Mouse (Mus musculus) liver, embryonic 14 days (tissue): ENCODE measurements around the gene Olfr1191-ps1. TPM values are rescaled to one million over a fixed set of nuclear protein-coding genes. Genes with fewer than 3 reads are reported as not detected.

Source experiments
- polyA plus RNA-seq: library from polyadenylated mRNA; depleted of rRNA; stranded (reverse); fragments of >200 nt; gene quantifications from 2 replicates; pipeline ENCODE4 v1.2.3, GENCODE M21; 2012; rRNA removed

The Olfr1191-ps1 gene
- not detected in 2 replicates for polyA plus RNA-seq

GRCm38 (mm10) chr2:88640242-88640641, at the start of gene Olfr1191-ps1:
Olfr1191-ps1 (plus strand) TSS chr2:88640542.

GRCm38 (mm10) chr2:88648209-88648608, 7.9 kb downstream of the Olfr1191-ps1 start, which contains the start of gene Olfr1192-ps1:
Olfr1192-ps1 (plus strand) TSS chr2:88648509.

DNA sequence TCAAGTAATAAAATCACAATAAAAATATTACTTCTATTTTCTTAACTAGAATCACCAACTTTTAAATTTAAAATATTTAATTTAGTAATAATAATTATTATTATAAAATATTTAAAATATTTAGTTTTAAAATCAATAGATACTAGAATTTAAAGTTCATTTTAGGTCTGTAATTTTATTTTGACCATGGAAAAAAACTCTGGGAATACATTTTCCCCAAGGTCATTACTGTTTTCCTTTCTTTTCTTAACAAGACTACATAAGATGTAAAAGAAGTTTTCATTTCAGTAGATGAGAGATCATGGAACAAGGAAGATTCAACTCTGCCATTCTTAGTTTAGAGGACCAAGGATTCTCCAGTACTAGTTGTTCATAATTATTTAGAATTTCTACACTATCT, 35.0 kb downstream of the Olfr1191-ps1 start, which contains the start of gene Olfr1193:
Olfr1193 (plus strand) TSS at position 301 of the 400 bp plus-strand sequence.

GRCm38 (mm10) chr2:88689087-88689486, 48.7 kb downstream of the Olfr1191-ps1 start, which contains the start of gene Olfr1195:
Olfr1195 (minus strand) TSS chr2:88689187.

Other genes with a start within 250 kb of the Olfr1191-ps1 start
- gene Olfr1179, start 234.1 kb upstream of the Olfr1191-ps1 start, polyA plus RNA-seq: not detected in 2 replicates
- gene Olfr1180, start 221.4 kb upstream of the Olfr1191-ps1 start, polyA plus RNA-seq: not detected in 2 replicates
- not detected in 2 replicates for gene Olfr1181, start 214.4 kb upstream of the Olfr1191-ps1 start, polyA plus RNA-seq
- not detected in 2 replicates for gene Gm13757, start 191.4 kb upstream of the Olfr1191-ps1 start, polyA plus RNA-seq
- not detected in 2 replicates for gene Olfr1183, start 185.7 kb upstream of the Olfr1191-ps1 start, polyA plus RNA-seq
- gene Olfr1184, start 156.9 kb upstream of the Olfr1191-ps1 start, polyA plus RNA-seq: not detected in 2 replicates
- not detected in 2 replicates for gene Olfr1185-ps1, start 147.2 kb upstream of the Olfr1191-ps1 start, polyA plus RNA-seq
- not detected in 2 replicates for gene Olfr1186, start 122.0 kb upstream of the Olfr1191-ps1 start, polyA plus RNA-seq
- not detected in 2 replicates for gene Olfr1188, start 83.6 kb upstream of the Olfr1191-ps1 start, polyA plus RNA-seq
- gene Olfr1189, start 54.1 kb upstream of the Olfr1191-ps1 start, polyA plus RNA-seq: not detected in 2 replicates
- not detected in 2 replicates for gene Olfr1192-ps1, start 8.0 kb downstream of the Olfr1191-ps1 start, polyA plus RNA-seq
- gene Olfr1193, start 35.1 kb downstream of the Olfr1191-ps1 start, polyA plus RNA-seq: not detected in 2 replicates
- gene Olfr1195, start 48.6 kb downstream of the Olfr1191-ps1 start, polyA plus RNA-seq: not detected in 2 replicates
- not detected in 2 replicates for gene Olfr1196, start 64.1 kb downstream of the Olfr1191-ps1 start, polyA plus RNA-seq
- not detected in 2 replicates for gene Olfr1197, start 91.8 kb downstream of the Olfr1191-ps1 start, polyA plus RNA-seq
- not detected in 2 replicates for gene Olfr1198, start 110.8 kb downstream of the Olfr1191-ps1 start, polyA plus RNA-seq
- gene Olfr1199, start 119.9 kb downstream of the Olfr1191-ps1 start, polyA plus RNA-seq: not detected in 2 replicates
- gene Olfr1200, start 129.9 kb downstream of the Olfr1191-ps1 start, polyA plus RNA-seq: not detected in 2 replicates
- gene Olfr1201, start 152.5 kb downstream of the Olfr1191-ps1 start, polyA plus RNA-seq: not detected in 2 replicates
- gene Olfr1202, start 174.0 kb downstream of the Olfr1191-ps1 start, polyA plus RNA-seq: not detected in 2 replicates
- gene Olfr1205, start 189.2 kb downstream of the Olfr1191-ps1 start, polyA plus RNA-seq: not detected in 2 replicates
- gene Olfr1204, start 208.8 kb downstream of the Olfr1191-ps1 start, polyA plus RNA-seq: not detected in 2 replicates
- not detected in 2 replicates for gene Olfr1206, start 222.7 kb downstream of the Olfr1191-ps1 start, polyA plus RNA-seq